Comparison of ENCODE assay signal across 8 mouse cellular contexts in genomic region chr5:117413507-117414501, GRCm38 (mm10). TPM values are rescaled to one million over a fixed set of nuclear protein-coding genes. Genes with fewer than 3 reads are reported as not detected.
DNase-seq lines count a peak whose midpoint lies in the region; ATAC-seq lines count a peak whose summit lies in the region.

Gene Ksr2 (plus strand): TSS chr5:117414000.

- WGBS in liver, embryonic 15.5 days (ENCODE audit: insufficient replicate concordance), result under 1% methylated on average over 89 of the region's 89 CpGs
- under 1% methylated on average over 73 of the region's 89 CpGs for WGBS in neural tube, embryonic 14.5 days

- H3K36me3 ChIP-seq in liver, embryonic 15.5 days (replicated peaks), result no peaks in the 10 kb centered on the region
- no peaks in the 10 kb centered on the region for H3K36me3 ChIP-seq in neural tube, embryonic 14.5 days (ENCODE audit: control insufficient read depth, insufficient read depth, low read length)

- no peak within 1 kb of the TSS for H3K9ac ChIP-seq in liver, embryonic 15.5 days
- peak within 1 kb of the TSS; percentile 82 for H3K9ac ChIP-seq in neural tube, embryonic 14.5 days (replicated peaks; ENCODE audit: low read depth, low read length)

- no peaks in the 10 kb centered on the region for H3K9me3 ChIP-seq in liver, embryonic 15.5 days (replicated peaks)
- no peaks in the 10 kb centered on the region for H3K9me3 ChIP-seq in neural tube, embryonic 14.5 days (ENCODE audit: control insufficient read depth, low read length)

- H3K4me3 ChIP-seq in liver, embryonic 15.5 days (replicated peaks), result peak within 1 kb of the TSS; percentile 50
- peak within 1 kb of the TSS; percentile 71 for H3K4me3 ChIP-seq in neural tube, embryonic 14.5 days (ENCODE audit: low read depth, low read length)

- peak; percentile 25; the same call in 1 of the 2 replicates for ATAC-seq in liver, embryonic 15.5 days (ENCODE audit: insufficient read depth)
- peak; percentile 84 for ATAC-seq in neural tube, embryonic 14.5 days (ENCODE audit: low read depth)

- peak within 1 kb of the TSS; percentile 68 for H3K4me2 ChIP-seq in liver, embryonic 15.5 days
- peak within 1 kb of the TSS; percentile 76 for H3K4me2 ChIP-seq in neural tube, embryonic 14.5 days (ENCODE audit: low read depth, low read length)

- H3K27ac ChIP-seq in liver, embryonic 15.5 days (replicated peaks), result no peak within 1 kb of the TSS
- peak within 1 kb of the TSS; percentile 98 for H3K27ac ChIP-seq in neural tube, embryonic 14.5 days (ENCODE audit: low read depth, low read length)

- H3K4me1 ChIP-seq in liver, embryonic 15.5 days (replicated peaks), result 0 out of 2 replicates have a peak, but pooled peaks cover 9% of the 10 kb centered on the region
- H3K4me1 ChIP-seq in neural tube, embryonic 14.5 days (ENCODE audit: control insufficient read depth, insufficient read depth, low read length), result peaks cover 9% of the 10 kb centered on the region

- peak; percentile 91 for DNase-seq in A20 (ENCODE audit: low read depth, low spot score)
- DNase-seq in T-cell, adult 2 months (ENCODE audit: low spot score), result peak; percentile 5
- DNase-seq in embryo, embryonic 10.5 days (ENCODE audit: low spot score), result peak; percentile 67
- DNase-seq in heart, postnatal 10 days, result peak; percentile 11 to 14
- peak; percentile 74 to 86 for DNase-seq in kidney, postnatal 4 days
- DNase-seq in thymus, postnatal 4 days, result peak; percentile 81

- intact Hi-C loops in heart, postnatal 10 days (cut with DNase I), result no loop called here

- H3K27me3 ChIP-seq in liver, embryonic 15.5 days, result peaks cover 81% of the 10 kb centered on the region
- no peaks in the 10 kb centered on the region for H3K27me3 ChIP-seq in neural tube, embryonic 14.5 days (ENCODE audit: control insufficient read depth, insufficient read depth, low read length)

RNA-seq across cellular contexts. Expression of gene Ksr2, which starts in this region (rescaled TPM):
- under 1 TPM; 0.02 to 0.05 TPM for total RNA-seq in heart, postnatal 10 days (2021)
- polyA plus RNA-seq in liver, embryonic 15.5 days (2015; fragmentation: Nextera tagmentation; extraction: Ambion mirVana), result 0.10 and 0.16 TPM in 2 replicates
- 8.5 and 11.3 TPM in 2 replicates for polyA plus RNA-seq in neural tube, embryonic 14.5 days (2014; fragmentation: Nextera tagmentation; extraction: Ambion mirVana)

Comparison
In these comparisons a context has a peak if more than half of its experiments do, and no peak if none do; other contexts are left out.
1. Peak in DNase-seq in heart, postnatal 10 days; RNA of the gene not detected or under 1 TPM.
2. Peak in ATAC-seq, H3K4me3 ChIP-seq and H3K4me2 ChIP-seq in liver, embryonic 15.5 days; RNA of the gene not detected or under 1 TPM.
3. DNase-seq: peak in every context shown above with its lines; median percentile 91 in A20; 81 in thymus, postnatal 4 days; 80 in kidney, postnatal 4 days; 67 in embryo, embryonic 10.5 days; 12 in heart, postnatal 10 days; 5 in T-cell, adult 2 months.